Mouse (Mus musculus): ENCODE results near the gene Fkbp14. TPM values are rescaled to one million over a fixed set of nuclear protein-coding genes. Genes with fewer than 3 reads are reported as not detected.

The Fkbp14 gene
- polyA plus RNA-seq, 1 experiment from 2014 or later, result 19.4 TPM

DNA sequence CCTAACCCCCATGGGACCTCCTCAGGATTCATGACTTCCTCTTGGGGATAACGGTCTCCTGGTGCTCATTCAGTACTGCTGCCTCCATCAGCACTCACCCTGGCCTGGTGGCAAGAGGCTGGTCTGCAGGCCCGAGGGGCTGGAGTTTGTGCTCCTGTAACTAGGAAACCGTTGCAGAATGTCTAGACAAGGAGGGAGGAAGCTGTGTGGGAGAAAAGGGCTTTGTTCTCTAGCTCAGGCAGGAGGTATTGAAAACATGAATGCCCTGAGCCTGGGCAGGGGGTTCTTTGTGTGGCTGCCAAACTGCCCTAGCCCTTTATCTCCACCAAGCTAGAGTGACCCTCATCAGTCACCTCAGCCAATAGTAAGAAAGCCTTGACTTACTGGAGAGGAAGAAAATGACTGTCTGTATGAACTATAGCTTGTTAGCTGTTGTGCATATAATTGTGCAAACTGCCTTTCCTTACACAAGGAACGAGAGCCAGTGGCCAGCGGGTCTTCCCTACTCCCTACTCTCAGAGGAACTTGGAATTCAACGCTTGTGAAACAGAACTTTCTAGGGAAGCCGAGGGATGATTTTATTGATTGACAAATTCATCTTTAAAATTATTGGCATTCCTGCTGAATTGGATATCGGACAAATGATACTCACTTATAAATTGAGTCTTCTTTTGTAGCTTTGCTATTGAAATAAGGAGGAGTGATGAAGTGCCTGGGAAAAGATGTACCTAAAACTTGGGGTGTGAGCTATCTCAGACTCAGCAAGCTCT, 42.6 kb downstream of the Fkbp14 start:
- no peaks in the 10 kb centered on the region for H3K27me3 ChIP-seq (replicated peaks; ENCODE audit: control insufficient read depth, insufficient read depth, low read length)
- no peaks in the 10 kb centered on the region for H3K36me3 ChIP-seq (ENCODE audit: control insufficient read depth, insufficient read depth, low read length)
- ATAC-seq, result no peak
- H3K27ac ChIP-seq (ENCODE audit: low read length), result no peak overlapping the region
- no peaks in the 10 kb centered on the region for H3K9me3 ChIP-seq (ENCODE audit: control insufficient read depth, low read length)
- H3K9ac ChIP-seq (ENCODE audit: low read depth, low read length), result no peak overlapping the region
- no peaks in the 10 kb centered on the region for H3K4me1 ChIP-seq (ENCODE audit: control insufficient read depth, insufficient read depth, low read length)
- H3K4me3 ChIP-seq (ENCODE audit: low read length), result no peak overlapping the region
- 60% methylated on average over 8 of the region's 8 CpGs for WGBS
- no peak overlapping the region for H3K4me2 ChIP-seq (ENCODE audit: low read depth, low read length)

- Histone ChIP-seq H3K4me2 (ENCODE audit: low read depth, low read length) (no peak overlapping the region), H3K4me3 (ENCODE audit: low read length) (no peak overlapping the region), H3K36me3 (ENCODE audit: control insufficient read depth, insufficient read depth, low read length) (no peaks in the 10 kb centered on the region), H3K9me3 (ENCODE audit: control insufficient read depth, low read length) (no peaks in the 10 kb centered on the region), H3K27ac (ENCODE audit: low read length) (no peak overlapping the region), H3K27me3 (replicated peaks; ENCODE audit: control insufficient read depth, insufficient read depth, low read length) (no peaks in the 10 kb centered on the region), H3K4me1 (ENCODE audit: control insufficient read depth, insufficient read depth, low read length) (peaks cover 7% of the 10 kb centered on the region; the same call in 1 of the 2 replicates), H3K9ac (ENCODE audit: low read depth, low read length) (no peak overlapping the region)
- no peak for ATAC-seq
- WGBS, result 75% methylated on average over 2 of the region's 2 CpGs
Observed at GRCm38 (mm10) chr6:54553632-54554031, 43.5 kb downstream of the Fkbp14 start.

DNA sequence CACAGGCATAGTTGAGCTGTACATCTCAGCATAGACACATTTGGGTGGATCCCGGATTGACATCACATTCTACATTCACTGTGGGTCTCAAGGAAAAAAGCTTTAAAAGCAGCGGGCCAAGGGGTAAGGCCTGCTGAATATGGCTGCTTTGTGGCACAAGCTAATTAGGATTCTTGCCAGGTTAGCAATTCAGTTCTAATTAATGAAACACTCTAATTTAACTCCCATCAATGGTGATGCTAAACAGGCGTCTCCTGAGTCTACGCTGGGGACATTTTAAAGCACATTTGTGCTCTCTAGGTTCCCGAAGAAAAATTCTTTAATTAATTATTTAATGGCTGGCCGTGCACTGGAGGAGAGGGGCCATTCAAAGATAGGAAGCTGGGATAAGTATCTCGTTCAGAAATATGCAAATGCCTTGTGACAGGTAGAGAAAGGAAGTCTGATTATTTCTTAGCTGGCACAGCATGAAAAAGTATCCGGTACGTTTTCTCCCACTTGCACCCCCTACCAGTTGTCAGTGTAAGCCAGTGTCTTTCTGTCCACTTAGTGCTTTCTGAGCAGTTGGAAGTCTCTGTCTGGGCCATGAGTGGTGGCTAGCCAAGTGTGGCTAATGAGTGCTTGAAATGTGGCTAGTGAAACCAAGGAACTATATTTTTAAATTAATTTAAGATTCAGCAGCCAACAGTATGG, 44.2 kb downstream of the Fkbp14 start:
- ATAC-seq, result no peak
- no peaks in the 10 kb centered on the region for H3K9me3 ChIP-seq (ENCODE audit: control insufficient read depth, low read length)
- H3K27me3 ChIP-seq (replicated peaks; ENCODE audit: control insufficient read depth, insufficient read depth, low read length), result no peaks in the 10 kb centered on the region
- no peak overlapping the region for H3K27ac ChIP-seq (ENCODE audit: low read length)
- no peak overlapping the region for H3K4me3 ChIP-seq (ENCODE audit: low read length)
- H3K9ac ChIP-seq (ENCODE audit: low read depth, low read length), result no peak overlapping the region
- H3K36me3 ChIP-seq (ENCODE audit: control insufficient read depth, insufficient read depth, low read length), result no peaks in the 10 kb centered on the region
- peaks cover 11% of the 10 kb centered on the region for H3K4me1 ChIP-seq (ENCODE audit: control insufficient read depth, insufficient read depth, low read length)
- 74% methylated on average over 9 of the region's 9 CpGs for WGBS
- no peak overlapping the region for H3K4me2 ChIP-seq (ENCODE audit: low read depth, low read length)

DNA sequence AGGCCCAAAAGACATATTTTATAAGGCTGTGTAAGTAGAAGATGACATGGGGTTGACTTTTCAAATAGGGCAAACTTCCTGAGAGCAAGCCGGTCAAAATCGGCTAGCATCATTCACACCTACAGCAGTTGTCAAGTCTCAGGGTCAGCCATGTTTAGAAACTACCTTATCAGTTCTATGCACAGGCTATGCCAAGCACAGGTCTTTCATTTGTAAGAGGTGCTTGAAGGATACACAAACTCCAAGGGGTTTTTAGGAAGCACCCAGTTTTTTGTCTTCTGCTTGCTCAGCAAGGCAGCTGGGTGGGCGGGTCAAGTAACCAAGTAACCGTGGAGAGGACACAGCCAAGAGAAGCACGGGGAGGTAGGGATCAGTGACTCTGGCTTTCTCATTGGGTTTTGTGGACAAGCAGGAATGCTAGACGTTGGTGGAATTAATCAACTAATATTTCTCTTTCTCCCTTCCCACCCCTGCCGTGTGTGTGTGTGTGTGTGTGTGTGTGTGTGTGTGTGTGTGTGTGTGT, 46.2 kb downstream of the Fkbp14 start:
- H3K27ac ChIP-seq (ENCODE audit: low read length), result no peak overlapping the region
- no peak overlapping the region for H3K4me2 ChIP-seq (ENCODE audit: low read depth, low read length)
- 66% methylated on average over 7 of the region's 7 CpGs for WGBS
- no peaks in the 10 kb centered on the region for H3K36me3 ChIP-seq (ENCODE audit: control insufficient read depth, insufficient read depth, low read length)
- no peaks in the 10 kb centered on the region for H3K9me3 ChIP-seq (ENCODE audit: control insufficient read depth, low read length)
- H3K9ac ChIP-seq (ENCODE audit: low read depth, low read length), result no peak overlapping the region
- no peak overlapping the region for H3K4me3 ChIP-seq (ENCODE audit: low read length)
- no peaks in the 10 kb centered on the region for H3K27me3 ChIP-seq (replicated peaks; ENCODE audit: control insufficient read depth, insufficient read depth, low read length)
- H3K4me1 ChIP-seq (ENCODE audit: control insufficient read depth, insufficient read depth, low read length), result peaks cover 11% of the 10 kb centered on the region
- no peak for ATAC-seq

DNA sequence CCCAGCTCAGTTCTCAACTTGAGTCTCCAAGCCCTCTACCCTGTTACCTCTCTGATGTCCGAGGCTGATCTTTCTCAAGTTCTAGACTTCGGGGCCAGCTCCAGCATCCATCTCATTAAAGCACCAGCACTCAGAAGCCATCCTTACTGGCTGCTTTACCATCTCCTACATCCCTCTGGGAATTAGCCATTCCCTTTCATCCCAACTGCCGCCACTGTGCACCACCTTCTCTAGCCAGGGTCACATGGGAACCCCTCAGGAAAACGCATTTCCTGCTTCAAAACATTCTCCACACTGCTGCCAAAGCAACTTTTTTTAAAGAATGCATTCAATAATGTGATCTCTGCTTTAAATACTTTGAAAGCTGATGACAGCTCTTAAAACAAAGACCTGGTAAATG, 47.8 kb downstream of the Fkbp14 start:
- no peak overlapping the region for H3K9ac ChIP-seq (ENCODE audit: low read depth, low read length)
- H3K4me2 ChIP-seq (ENCODE audit: low read depth, low read length), result no peak overlapping the region
- no peaks in the 10 kb centered on the region for H3K36me3 ChIP-seq (ENCODE audit: control insufficient read depth, insufficient read depth, low read length)
- no peaks in the 10 kb centered on the region for H3K27me3 ChIP-seq (replicated peaks; ENCODE audit: control insufficient read depth, insufficient read depth, low read length)
- no peak for ATAC-seq
- no peak overlapping the region for H3K4me3 ChIP-seq (ENCODE audit: low read length)
- 72% methylated on average over 4 of the region's 4 CpGs for WGBS
- no peaks in the 10 kb centered on the region for H3K9me3 ChIP-seq (ENCODE audit: control insufficient read depth, low read length)
- peaks cover 11% of the 10 kb centered on the region for H3K4me1 ChIP-seq (ENCODE audit: control insufficient read depth, insufficient read depth, low read length)
- H3K27ac ChIP-seq (ENCODE audit: low read length), result no peak overlapping the region

GRCm38 (mm10) chr6:54548314-54549019, 48.6 kb downstream of the Fkbp14 start:
- Histone ChIP-seq H3K27me3 (replicated peaks; ENCODE audit: control insufficient read depth, insufficient read depth, low read length) (no peaks in the 10 kb centered on the region), H3K9ac (ENCODE audit: low read depth, low read length) (no peak overlapping the region), H3K36me3 (ENCODE audit: control insufficient read depth, insufficient read depth, low read length) (no peaks in the 10 kb centered on the region), H3K4me1 (ENCODE audit: control insufficient read depth, insufficient read depth, low read length) (peaks cover 11% of the 10 kb centered on the region), H3K4me3 (ENCODE audit: low read length) (no peak overlapping the region), H3K27ac (ENCODE audit: low read length) (no peak overlapping the region), H3K4me2 (ENCODE audit: low read depth, low read length) (no peak overlapping the region), H3K9me3 (ENCODE audit: control insufficient read depth, low read length) (no peaks in the 10 kb centered on the region)
- 54% methylated on average over 13 of the region's 13 CpGs for WGBS
- ATAC-seq, result no peak

- Histone ChIP-seq H3K27ac (ENCODE audit: low read length) (no peak overlapping the region), H3K9me3 (ENCODE audit: control insufficient read depth, low read length) (no peaks in the 10 kb centered on the region), H3K4me3 (ENCODE audit: low read length) (no peak overlapping the region), H3K4me1 (ENCODE audit: control insufficient read depth, insufficient read depth, low read length) (peaks cover 4% of the 10 kb centered on the region), H3K36me3 (ENCODE audit: control insufficient read depth, insufficient read depth, low read length) (no peaks in the 10 kb centered on the region), H3K4me2 (ENCODE audit: low read depth, low read length) (no peak overlapping the region), H3K9ac (ENCODE audit: low read depth, low read length) (no peak overlapping the region), H3K27me3 (replicated peaks; ENCODE audit: control insufficient read depth, insufficient read depth, low read length) (no peaks in the 10 kb centered on the region)
- WGBS, result 84% methylated on average over 2 of the region's 2 CpGs
- ATAC-seq, result no peak
Observed at GRCm38 (mm10) chr6:54543646-54544045, 53.5 kb downstream of the Fkbp14 start.

DNA sequence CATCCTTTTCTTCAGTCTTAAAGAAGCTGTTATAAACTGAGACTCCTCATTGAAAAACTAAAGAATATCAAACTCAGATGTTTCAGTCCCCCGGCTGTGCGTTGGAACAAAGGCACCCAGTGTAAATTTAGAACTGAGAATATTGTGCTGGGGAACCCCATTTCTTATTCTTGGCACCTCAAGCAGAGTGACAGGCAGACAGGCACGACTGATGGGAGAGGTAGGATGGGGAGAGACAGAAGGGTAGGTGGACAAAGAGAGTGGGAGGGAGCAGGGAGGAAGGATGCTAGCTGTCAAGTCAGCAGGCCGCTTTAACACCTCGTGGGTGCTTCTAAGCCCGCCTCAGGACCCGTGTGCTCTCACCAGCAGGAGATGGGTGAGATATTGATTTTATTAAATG, 54.3 kb downstream of the Fkbp14 start:
- ATAC-seq, result no peak
- Histone ChIP-seq H3K27ac (ENCODE audit: low read length) (no peak overlapping the region), H3K27me3 (replicated peaks; ENCODE audit: control insufficient read depth, insufficient read depth, low read length) (no peaks in the 10 kb centered on the region), H3K4me3 (ENCODE audit: low read length) (no peak overlapping the region), H3K4me1 (ENCODE audit: control insufficient read depth, insufficient read depth, low read length) (no peaks in the 10 kb centered on the region), H3K9ac (ENCODE audit: low read depth, low read length) (no peak overlapping the region), H3K36me3 (ENCODE audit: control insufficient read depth, insufficient read depth, low read length) (no peaks in the 10 kb centered on the region), H3K9me3 (ENCODE audit: control insufficient read depth, low read length) (no peaks in the 10 kb centered on the region), H3K4me2 (ENCODE audit: low read depth, low read length) (no peak overlapping the region)
- 80% methylated on average over 7 of the region's 7 CpGs for WGBS

- no peak overlapping the region for H3K4me3 ChIP-seq (ENCODE audit: low read length)
- no peaks in the 10 kb centered on the region for H3K4me1 ChIP-seq (ENCODE audit: control insufficient read depth, insufficient read depth, low read length)
- H3K27me3 ChIP-seq (replicated peaks; ENCODE audit: control insufficient read depth, insufficient read depth, low read length), result no peaks in the 10 kb centered on the region
- no peaks in the 10 kb centered on the region for H3K9me3 ChIP-seq (ENCODE audit: control insufficient read depth, low read length)
- ATAC-seq, result no peak
- H3K9ac ChIP-seq (ENCODE audit: low read depth, low read length), result no peak overlapping the region
- WGBS, result 68% methylated on average over 9 of the region's 9 CpGs
- no peaks in the 10 kb centered on the region for H3K36me3 ChIP-seq (ENCODE audit: control insufficient read depth, insufficient read depth, low read length)
- H3K27ac ChIP-seq (ENCODE audit: low read length), result no peak overlapping the region
- no peak overlapping the region for H3K4me2 ChIP-seq (ENCODE audit: low read depth, low read length)
Observed at GRCm38 (mm10) chr6:54540252-54540887, 56.7 kb downstream of the Fkbp14 start.
